Mouse (Mus musculus) midbrain, embryonic 15.5 days (tissue): Measurements from ENCODE around the gene Rph3a. TPM values are rescaled to one million over a fixed set of nuclear protein-coding genes. Genes with fewer than 3 reads are reported as not detected.

ENCODE experiments used
- ATAC-seq: fragments of 200-750 bp; cut with Nextera tagmentation; replicated peaks from 2 replicates; pipeline ENCODE4 v1.8.0; 2017; ENCODE audit warnings: moderate TSS enrichment
- H3K27ac ChIP-seq: fragments of 300-500 bp; sonication (generic); 2 replicates; pipeline ENCODE4 v1.5.1; 2015; ENCODE audit warnings: mild to moderate bottlenecking, inconsistent platforms
- H3K27me3 ChIP-seq: fragments of 300-500 bp; sonication (generic); replicated peaks from 2 replicates; pipeline ENCODE4 v1.6.1; 2015; ENCODE audit warnings: inconsistent platforms
- H3K36me3 ChIP-seq: fragments of 300-500 bp; sonication (generic); replicated peaks from 2 replicates; pipeline ENCODE4 v1.6.1; 2015; ENCODE audit warnings: inconsistent platforms
- H3K4me1 ChIP-seq: fragments of 300-500 bp; sonication (generic); 2 replicates; pipeline ENCODE4 v1.6.1; 2015; ENCODE audit warnings: inconsistent platforms
- H3K4me2 ChIP-seq: fragments of 300-500 bp; sonication (generic); 2 replicates; pipeline ENCODE4 v1.6.1; 2015; ENCODE audit warnings: inconsistent platforms, mild to moderate bottlenecking, moderate library complexity
- H3K4me3 ChIP-seq: fragments of 300-500 bp; sonication (generic); 2 replicates; pipeline ENCODE4 v1.5.1; 2015; ENCODE audit warnings: mild to moderate bottlenecking, inconsistent platforms
- H3K9ac ChIP-seq: fragments of 300-500 bp; sonication (generic); 2 replicates; pipeline ENCODE4 v1.6.1; 2015; ENCODE audit warnings: mild to moderate bottlenecking, inconsistent platforms
- H3K9me3 ChIP-seq: fragments of 300-500 bp; sonication (generic); 2 replicates; pipeline ENCODE4 v1.6.1; 2016; ENCODE audit warnings: inconsistent platforms
- WGBS: fragments of 180-500 bp; shearing (Covaris S2); methylation state at CpG from one replicate; pipeline ENCODE4 v1.1.7; 2015; ENCODE audit warnings: mixed read lengths; 5-methylcytosine and 5-hydroxymethylcytosine counted together
- polyA plus RNA-seq: library from polyadenylated mRNA; unstranded; fragments of >200 nt; fragmentation: Nextera tagmentation; extraction: Ambion mirVana; gene quantifications from 2 replicates; pipeline ENCODE4 v1.2.1, GENCODE M21; 2015

Rph3a gene
- polyA plus RNA-seq, 1 experiment from 2014 or later = 27.9 TPM

DNA sequence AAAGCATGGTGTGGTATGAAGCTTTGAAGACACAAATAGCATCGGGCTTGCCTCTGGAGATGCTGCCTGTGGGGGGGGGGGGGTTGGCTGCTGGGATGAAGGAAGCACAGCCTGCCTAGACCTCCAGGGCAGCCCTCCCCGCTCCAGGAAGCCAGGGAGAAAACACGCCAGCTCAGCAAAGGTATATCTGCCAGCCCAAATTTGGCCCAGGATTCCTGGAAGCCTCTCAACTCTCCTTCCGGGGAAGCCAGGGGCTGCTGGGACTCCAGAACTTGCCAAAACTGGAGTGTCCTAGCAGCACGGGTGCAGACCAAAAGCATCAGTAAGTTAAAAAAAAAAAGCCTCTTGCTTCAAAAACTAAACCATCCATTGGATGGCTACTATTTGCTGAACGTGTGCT, 37.6 kb downstream of the Rph3a start:
- WGBS = 78% methylated on average over 6 of the region's 6 CpGs
- H3K9me3 ChIP-seq = no peaks in the 10 kb centered on the region
- H3K4me3 ChIP-seq = no peak overlapping the region
- H3K4me2 ChIP-seq = no peak overlapping the region
- no peak overlapping the region for H3K9ac ChIP-seq
- ATAC-seq = no peak
- no peaks in the 10 kb centered on the region for H3K4me1 ChIP-seq
- no peaks in the 10 kb centered on the region; the same call in 1 of the 2 replicates for H3K27me3 ChIP-seq
- H3K36me3 ChIP-seq = no peaks in the 10 kb centered on the region
- H3K27ac ChIP-seq = no peak overlapping the region

DNA sequence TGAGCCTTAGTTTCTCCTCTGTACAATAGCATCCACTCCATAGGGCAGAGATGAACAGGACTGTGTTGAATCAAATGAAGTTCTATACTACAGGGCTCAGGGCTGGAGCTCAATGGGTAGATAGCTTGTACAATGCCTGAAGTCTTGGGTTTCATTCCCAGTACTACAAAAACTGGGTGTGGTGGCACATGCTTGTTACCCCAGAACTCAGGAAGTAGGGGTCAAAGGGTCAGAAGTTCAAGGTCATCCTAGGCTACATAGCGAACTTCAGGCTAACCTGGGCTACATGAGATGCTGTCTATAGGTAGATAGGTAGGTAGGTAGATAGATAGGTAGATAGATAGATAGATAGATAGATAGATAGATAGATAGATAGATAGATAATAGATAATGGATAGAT, 38.6 kb downstream of the Rph3a start:
- no peak overlapping the region for H3K4me2 ChIP-seq
- no peak overlapping the region for H3K4me3 ChIP-seq
- no peak overlapping the region for H3K9ac ChIP-seq
- 83% methylated on average over 1 of the region's 1 CpGs for WGBS
- H3K4me1 ChIP-seq = no peaks in the 10 kb centered on the region
- H3K9me3 ChIP-seq = no peaks in the 10 kb centered on the region
- no peak overlapping the region for H3K27ac ChIP-seq
- ATAC-seq = no peak
- no peaks in the 10 kb centered on the region for H3K36me3 ChIP-seq
- no peaks in the 10 kb centered on the region; the same call in 1 of the 2 replicates for H3K27me3 ChIP-seq

DNA sequence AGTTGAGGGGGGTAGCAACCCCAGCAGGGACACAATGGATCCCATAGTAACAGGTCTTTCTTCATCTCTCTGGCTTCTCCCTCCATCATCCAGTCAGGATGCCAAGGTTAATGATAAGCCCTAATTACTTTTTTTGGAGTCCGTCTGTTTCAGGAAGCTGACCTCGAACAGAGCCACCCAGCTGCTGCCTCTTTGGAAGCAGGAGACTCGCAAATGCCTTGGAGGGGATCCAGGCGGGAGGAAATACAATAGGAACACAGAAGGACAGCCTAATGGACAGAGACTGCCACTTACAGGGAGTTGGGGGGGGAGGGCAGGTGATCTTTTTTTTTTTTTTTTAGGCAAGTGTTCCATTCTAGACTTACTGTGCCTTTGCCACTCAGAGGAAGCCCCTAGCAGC, 40.2 kb downstream of the Rph3a start:
- no peak overlapping the region for H3K4me3 ChIP-seq
- no peaks in the 10 kb centered on the region for H3K9me3 ChIP-seq
- no peak overlapping the region for H3K9ac ChIP-seq
- ATAC-seq = no peak
- no peaks in the 10 kb centered on the region; the same call in 1 of the 2 replicates for H3K27me3 ChIP-seq
- H3K36me3 ChIP-seq = no peaks in the 10 kb centered on the region
- H3K4me1 ChIP-seq = no peaks in the 10 kb centered on the region
- 27% methylated on average over 4 of the region's 4 CpGs for WGBS
- H3K4me2 ChIP-seq = no peak overlapping the region
- no peak overlapping the region for H3K27ac ChIP-seq

DNA sequence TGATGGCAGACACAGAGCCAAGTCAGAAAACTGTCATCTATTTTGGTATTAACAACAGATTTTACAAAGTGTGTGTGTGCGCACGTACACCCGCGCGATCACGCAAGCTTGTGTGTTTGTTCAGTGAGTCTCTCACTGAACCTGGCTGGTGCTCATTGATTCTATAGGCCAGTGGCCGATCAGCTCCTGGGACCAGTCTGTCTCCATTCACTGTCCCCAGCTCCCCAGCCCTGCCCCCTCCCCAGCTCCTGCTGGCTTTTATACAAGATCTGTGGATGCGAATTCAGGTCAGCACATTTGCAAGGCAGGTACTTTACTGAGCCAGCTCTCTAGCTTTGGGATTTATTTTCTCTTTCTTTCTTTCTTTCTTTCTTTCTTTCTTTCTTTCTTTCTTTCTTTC, 41.1 kb downstream of the Rph3a start:
- no peak overlapping the region for H3K4me3 ChIP-seq
- H3K4me2 ChIP-seq = no peak overlapping the region
- no peak overlapping the region for H3K27ac ChIP-seq
- no peaks in the 10 kb centered on the region; the same call in 1 of the 2 replicates for H3K27me3 ChIP-seq
- no peak overlapping the region for H3K9ac ChIP-seq
- H3K36me3 ChIP-seq = no peaks in the 10 kb centered on the region
- 86% methylated on average over 8 of the region's 8 CpGs for WGBS
- ATAC-seq = no peak
- H3K9me3 ChIP-seq = no peaks in the 10 kb centered on the region
- H3K4me1 ChIP-seq = no peaks in the 10 kb centered on the region

DNA sequence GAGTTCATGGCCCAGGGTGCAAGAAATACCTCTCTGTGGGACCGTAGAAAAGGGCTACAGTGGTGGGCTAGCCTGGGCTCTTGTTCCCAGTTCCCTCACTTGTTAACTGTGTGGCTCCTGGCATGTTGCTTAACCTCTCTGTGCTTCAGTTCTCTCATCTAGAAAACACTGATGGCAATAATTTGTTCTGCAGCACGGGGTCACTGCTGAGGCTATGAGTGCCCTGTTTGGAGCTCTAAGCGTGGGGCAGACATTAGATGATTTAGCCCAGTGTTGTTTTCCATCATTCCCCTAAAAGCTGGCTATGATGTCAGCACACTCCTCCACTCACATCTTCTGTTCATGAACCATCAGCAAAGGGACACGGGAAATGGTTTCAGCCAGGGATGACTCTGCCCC, 41.8 kb downstream of the Rph3a start:
- Histone ChIP-seq H3K4me1 (no peaks in the 10 kb centered on the region), H3K27me3 (no peaks in the 10 kb centered on the region; the same call in 1 of the 2 replicates), H3K27ac (no peak overlapping the region), H3K4me3 (no peak overlapping the region), H3K36me3 (no peaks in the 10 kb centered on the region), H3K9me3 (no peaks in the 10 kb centered on the region), H3K9ac (no peak overlapping the region), H3K4me2 (no peak overlapping the region)
- WGBS = 66% methylated on average over 4 of the region's 4 CpGs
- no peak for ATAC-seq

DNA sequence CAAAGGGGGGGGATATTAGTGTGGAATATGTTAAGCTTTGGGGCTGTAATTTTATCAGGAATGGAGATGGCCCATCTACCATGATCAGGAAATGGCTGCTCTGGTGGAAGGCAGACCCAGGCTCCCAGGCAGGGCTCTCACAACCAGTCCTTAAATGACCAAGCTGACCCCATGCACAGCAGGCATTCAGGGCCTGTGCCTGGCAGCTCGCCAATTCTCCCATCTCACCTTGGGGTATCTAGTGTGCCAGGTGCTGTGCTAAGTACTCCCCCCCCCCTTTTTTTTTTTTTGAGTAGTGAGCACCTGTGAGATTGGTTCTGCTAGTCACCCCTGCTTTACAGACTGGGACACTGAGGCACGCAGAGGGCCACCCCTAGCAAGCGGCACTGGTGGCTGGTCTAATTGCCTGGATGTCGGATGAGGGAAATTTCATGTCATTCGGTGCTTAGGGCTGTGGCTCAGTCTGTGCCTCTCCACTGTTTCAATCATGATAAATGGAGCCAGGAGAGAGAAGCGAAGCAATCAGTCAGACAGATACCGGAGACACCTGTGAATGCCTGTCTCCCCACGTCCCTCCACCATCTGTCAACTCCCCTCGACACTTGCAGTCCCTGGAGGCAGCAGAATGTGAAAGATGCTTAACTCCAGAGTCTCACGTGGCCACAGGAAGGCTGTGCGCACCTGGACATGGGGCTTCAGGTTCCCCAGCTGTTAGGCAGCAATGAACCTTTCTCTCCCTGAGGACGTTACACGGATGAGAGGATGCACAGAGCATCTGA, 42.3 kb downstream of the Rph3a start:
- no peak for ATAC-seq
- no peak overlapping the region for H3K9ac ChIP-seq
- no peaks in the 10 kb centered on the region for H3K4me1 ChIP-seq
- H3K27ac ChIP-seq = no peak overlapping the region
- H3K36me3 ChIP-seq = no peaks in the 10 kb centered on the region
- H3K4me2 ChIP-seq = no peak overlapping the region
- no peak overlapping the region for H3K4me3 ChIP-seq
- no peaks in the 10 kb centered on the region; the same call in 1 of the 2 replicates for H3K27me3 ChIP-seq
- WGBS = 78% methylated on average over 13 of the region's 13 CpGs
- H3K9me3 ChIP-seq = no peaks in the 10 kb centered on the region

DNA sequence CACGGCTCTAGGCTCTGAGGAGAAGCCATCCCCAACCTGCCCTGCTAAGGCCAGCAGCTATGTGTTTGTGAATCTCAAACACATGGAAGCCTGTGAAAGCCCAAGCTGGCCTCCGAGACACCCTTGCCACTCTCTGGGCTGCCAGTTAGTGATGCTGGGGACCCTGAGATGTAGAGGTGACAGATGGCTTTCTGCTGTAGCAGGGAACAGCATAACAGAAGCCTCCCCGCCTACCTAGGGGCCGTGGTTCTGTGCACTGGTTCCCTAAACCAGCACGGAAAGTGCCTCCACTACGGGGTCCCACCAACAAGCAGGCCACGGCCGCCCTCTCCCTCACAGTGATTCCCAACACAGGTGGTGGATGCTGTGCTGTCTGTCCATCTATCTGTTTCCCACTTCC, 43.0 kb downstream of the Rph3a start:
- no peaks in the 10 kb centered on the region for H3K36me3 ChIP-seq
- H3K4me3 ChIP-seq = no peak overlapping the region
- H3K27me3 ChIP-seq = no peaks in the 10 kb centered on the region; the same call in 1 of the 2 replicates
- H3K9me3 ChIP-seq = no peaks in the 10 kb centered on the region
- H3K27ac ChIP-seq = no peak overlapping the region
- ATAC-seq = no peak
- no peak overlapping the region for H3K4me2 ChIP-seq
- WGBS = 89% methylated on average over 8 of the region's 8 CpGs
- no peaks in the 10 kb centered on the region for H3K4me1 ChIP-seq
- H3K9ac ChIP-seq = no peak overlapping the region

DNA sequence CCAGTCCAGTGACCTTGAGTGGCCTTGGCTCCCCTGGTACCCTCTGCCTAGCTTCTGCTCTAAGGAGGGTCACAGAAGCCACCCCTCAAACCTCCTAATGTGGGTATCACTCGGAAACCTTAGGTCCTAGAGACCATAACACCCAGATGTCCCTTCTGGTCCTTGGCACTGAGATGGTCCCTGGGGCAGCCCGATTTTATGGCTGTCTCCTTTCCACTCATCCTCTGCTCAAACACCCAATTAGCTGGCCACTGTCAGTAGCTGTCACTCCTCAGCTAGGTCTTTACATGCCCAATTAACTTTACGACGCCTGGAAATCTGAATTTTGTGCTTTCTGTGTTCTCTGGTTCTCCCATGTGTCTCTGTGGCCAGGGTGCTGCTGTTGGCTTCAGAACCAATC, 43.7 kb downstream of the Rph3a start:
- H3K27me3 ChIP-seq = no peaks in the 10 kb centered on the region; the same call in 1 of the 2 replicates
- H3K36me3 ChIP-seq = no peaks in the 10 kb centered on the region
- no peak overlapping the region for H3K9ac ChIP-seq
- no peaks in the 10 kb centered on the region for H3K4me1 ChIP-seq
- no peak overlapping the region for H3K27ac ChIP-seq
- no peaks in the 10 kb centered on the region for H3K9me3 ChIP-seq
- H3K4me2 ChIP-seq = no peak overlapping the region
- H3K4me3 ChIP-seq = no peak overlapping the region
- 85% methylated on average over 4 of the region's 4 CpGs for WGBS
- ATAC-seq = no peak

DNA sequence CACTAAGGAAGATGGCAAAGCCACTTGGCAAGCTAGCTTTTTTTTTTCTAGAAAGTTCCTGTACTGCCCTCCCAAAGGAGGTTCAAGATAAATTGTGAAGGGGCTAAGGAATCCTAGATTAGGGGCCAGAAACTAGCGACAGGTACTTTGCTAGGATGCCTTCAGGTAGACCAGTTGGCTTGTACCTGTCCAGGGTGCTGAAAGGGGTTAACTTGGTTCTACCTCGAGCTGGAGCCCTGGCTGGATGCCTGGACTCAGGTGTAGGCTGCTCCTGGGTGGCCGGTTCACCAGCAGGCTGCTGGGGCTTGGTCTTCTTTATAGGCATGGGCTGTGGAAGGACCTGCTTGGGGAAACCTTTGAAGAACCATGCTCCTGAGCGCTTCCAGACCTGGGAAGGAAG, 48.9 kb downstream of the Rph3a start:
- WGBS = 55% methylated on average over 4 of the region's 4 CpGs
- Histone ChIP-seq H3K4me1 (no peaks in the 10 kb centered on the region), H3K4me2 (no peak overlapping the region)

DNA sequence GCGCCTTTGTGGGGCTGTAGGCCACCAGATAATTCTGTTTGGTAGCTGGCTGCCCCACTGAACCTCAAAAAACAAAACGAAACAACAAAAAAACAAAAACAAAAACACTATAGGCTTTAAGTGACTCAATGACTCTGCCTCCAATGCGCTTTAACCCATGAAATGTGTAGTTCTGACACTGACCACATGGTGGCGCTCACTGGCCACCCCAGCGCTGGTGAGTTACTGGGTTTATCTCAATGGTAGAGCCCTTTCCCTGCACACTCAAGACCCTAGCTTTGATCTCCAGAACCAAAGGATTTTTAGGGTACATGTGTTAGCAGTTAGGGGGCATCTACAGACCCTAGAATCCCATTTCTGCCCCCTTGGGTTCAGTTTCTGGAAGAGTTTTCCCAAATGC, 55.9 kb downstream of the Rph3a start:
- Histone ChIP-seq H3K27ac (no peak overlapping the region), H3K9ac (no peak overlapping the region), H3K9me3 (no peaks in the 10 kb centered on the region), H3K4me2 (no peak overlapping the region), H3K4me1 (no peaks in the 10 kb centered on the region), H3K27me3 (no peaks in the 10 kb centered on the region; the same call in 1 of the 2 replicates), H3K36me3 (no peaks in the 10 kb centered on the region; the same call in 1 of the 2 replicates), H3K4me3 (no peak overlapping the region)
- 16% methylated on average over 5 of the region's 5 CpGs for WGBS
- ATAC-seq = no peak

More for the DNA sequence above, 48.9 kb downstream of the Rph3a start:
- no peak for ATAC-seq
- Histone ChIP-seq H3K27me3 (no peaks in the 10 kb centered on the region), H3K9me3 (no peaks in the 10 kb centered on the region), H3K36me3 (no peaks in the 10 kb centered on the region; the same call in 1 of the 2 replicates), H3K9ac (no peak overlapping the region), H3K4me3 (no peak overlapping the region), H3K27ac (no peak overlapping the region)

DNA sequence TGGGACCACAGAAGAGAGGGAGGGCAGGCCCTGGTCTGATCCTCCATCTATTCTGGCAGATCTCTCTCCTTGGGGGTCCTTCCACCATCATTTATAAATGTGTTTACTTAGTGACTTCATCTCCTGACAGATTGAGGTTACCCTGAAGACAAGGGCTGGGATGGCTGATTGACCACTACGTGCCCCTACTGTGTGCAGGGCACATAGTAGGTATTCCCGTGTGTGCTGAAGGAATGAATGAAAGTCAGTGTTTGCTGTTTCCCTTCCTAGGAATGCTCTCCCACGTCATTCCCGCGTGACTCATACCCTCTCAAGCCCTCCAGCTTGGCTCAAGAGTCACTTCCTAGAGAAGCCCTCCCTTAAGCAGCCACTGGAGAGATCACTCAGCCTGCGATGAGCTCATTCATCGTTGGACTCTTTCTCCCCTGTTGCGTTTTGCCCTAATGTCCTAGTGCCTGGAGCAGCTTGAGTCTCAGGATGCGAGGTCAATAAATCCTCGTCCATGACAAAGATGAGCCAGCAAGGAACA, 57.6 kb downstream of the Rph3a start:
- Histone ChIP-seq H3K9me3 (no peaks in the 10 kb centered on the region), H3K4me3 (no peak overlapping the region), H3K4me1 (no peaks in the 10 kb centered on the region), H3K27ac (no peak overlapping the region), H3K9ac (no peak overlapping the region), H3K27me3 (no peaks in the 10 kb centered on the region; the same call in 1 of the 2 replicates), H3K36me3 (no peaks in the 10 kb centered on the region), H3K4me2 (no peak overlapping the region)
- WGBS = 77% methylated on average over 10 of the region's 10 CpGs
- no peak for ATAC-seq

DNA sequence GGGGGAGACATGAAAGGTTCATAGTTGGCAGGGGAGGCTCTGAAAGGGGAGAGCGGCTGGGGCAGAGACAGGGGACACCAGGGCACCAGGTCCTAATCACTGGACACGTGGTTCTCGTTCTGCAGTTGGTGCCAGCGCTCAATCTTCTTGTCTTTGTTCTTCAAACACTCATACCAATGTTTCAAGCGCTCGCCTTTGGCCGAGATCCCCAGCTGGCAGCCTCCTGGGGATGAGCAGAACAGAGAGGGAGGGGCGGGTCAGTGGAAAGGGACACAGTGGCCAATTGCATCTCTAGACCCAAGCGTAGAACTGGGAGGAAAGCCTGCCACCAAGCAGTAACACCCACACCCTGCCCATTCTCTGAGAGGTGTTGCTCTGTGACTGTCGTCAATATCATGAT, 67.8 kb downstream of the Rph3a start:
- H3K27ac ChIP-seq = no peak overlapping the region
- no peaks in the 10 kb centered on the region for H3K36me3 ChIP-seq
- H3K9ac ChIP-seq = no peak overlapping the region
- no peak overlapping the region for H3K4me3 ChIP-seq
- H3K9me3 ChIP-seq = no peaks in the 10 kb centered on the region
- H3K4me2 ChIP-seq = no peak overlapping the region
- H3K4me1 ChIP-seq = no peaks in the 10 kb centered on the region
- WGBS = 70% methylated on average over 10 of the region's 10 CpGs
- H3K27me3 ChIP-seq = no peaks in the 10 kb centered on the region
- ATAC-seq = no peak

DNA sequence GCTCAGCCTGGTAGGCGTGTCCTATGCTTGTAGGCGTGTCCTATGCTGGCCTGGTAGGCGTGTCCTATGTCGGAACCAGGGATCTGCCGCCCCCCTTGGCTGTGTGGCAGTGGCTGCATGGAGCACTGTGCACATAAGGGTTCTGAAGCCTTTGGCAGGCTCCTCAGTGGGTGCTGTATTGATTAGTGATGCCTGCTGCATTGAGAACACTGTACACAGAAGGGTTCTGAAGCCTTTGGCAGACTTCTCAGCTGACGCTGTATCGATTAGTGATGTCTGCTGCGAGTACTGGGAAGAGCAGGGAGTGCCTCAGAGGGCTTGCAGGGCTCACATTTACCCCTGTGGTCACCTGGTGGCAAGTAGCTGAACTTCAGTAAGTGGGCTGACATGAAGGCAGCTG, 71.3 kb downstream of the Rph3a start:
- H3K27ac ChIP-seq = no peak overlapping the region
- H3K4me3 ChIP-seq = no peak overlapping the region
- no peaks in the 10 kb centered on the region for H3K9me3 ChIP-seq
- H3K27me3 ChIP-seq = no peaks in the 10 kb centered on the region
- 52% methylated on average over 8 of the region's 8 CpGs for WGBS
- H3K4me1 ChIP-seq = no peaks in the 10 kb centered on the region
- no peak overlapping the region for H3K9ac ChIP-seq
- no peak overlapping the region for H3K4me2 ChIP-seq
- ATAC-seq = no peak
- no peaks in the 10 kb centered on the region for H3K36me3 ChIP-seq
